Mouse (Mus musculus) natural killer cell, adult 2 months (primary cell): ENCODE measurements around the gene Cacna1c.
A peak's percentile ranks its signal among the peaks of the same experiment; 100 is the strongest.

Experiments used
- DNase-seq, 2 experiments: peaks; one replicate each; pipeline ENCODE4 v3.0.0; 2022; ENCODE audit warnings: low spot score in 2 of 2

Gene Cacna1c

GRCm38 (mm10) chr6:118923926-118924325 is 272.3 kb downstream of the Cacna1c start:
- DNase-seq = no peak

GRCm38 (mm10) chr6:118923212-118923577 is 273.0 kb downstream of the Cacna1c start:
- no peak for DNase-seq

- peak; percentile 18 to 32 for DNase-seq
Observed at GRCm38 (mm10) chr6:118922328-118923211, 273.6 kb downstream of the Cacna1c start.

- no peak for DNase-seq
Observed at GRCm38 (mm10) chr6:118908176-118908575, 288.0 kb downstream of the Cacna1c start.

- no peak for DNase-seq
Observed at GRCm38 (mm10) chr6:118907704-118908103, 288.5 kb downstream of the Cacna1c start.

- DNase-seq = no peak
Observed at GRCm38 (mm10) chr6:118906878-118907277, 289.3 kb downstream of the Cacna1c start.

GRCm38 (mm10) chr6:118899688-118900087 is 296.5 kb downstream of the Cacna1c start:
- no peak for DNase-seq

GRCm38 (mm10) chr6:118897101-118897500 is 299.1 kb downstream of the Cacna1c start:
- DNase-seq = no peak

GRCm38 (mm10) chr6:118894043-118894442 is 302.2 kb downstream of the Cacna1c start:
- no peak for DNase-seq

- DNase-seq = no peak
Observed at GRCm38 (mm10) chr6:118889441-118889840, 306.8 kb downstream of the Cacna1c start.

GRCm38 (mm10) chr6:118887032-118887431 is 309.2 kb downstream of the Cacna1c start:
- DNase-seq = no peak

GRCm38 (mm10) chr6:118884961-118885360 is 311.3 kb downstream of the Cacna1c start:
- DNase-seq = no peak

GRCm38 (mm10) chr6:118884073-118884551 is 312.1 kb downstream of the Cacna1c start:
- no peak for DNase-seq

GRCm38 (mm10) chr6:118876204-118876603 is 320.0 kb downstream of the Cacna1c start:
- no peak for DNase-seq

GRCm38 (mm10) chr6:118870241-118870841 is 325.9 kb downstream of the Cacna1c start:
- DNase-seq = no peak

GRCm38 (mm10) chr6:118867384-118867783 is 328.8 kb downstream of the Cacna1c start:
- no peak for DNase-seq

GRCm38 (mm10) chr6:118866889-118867288 is 329.3 kb downstream of the Cacna1c start:
- no peak for DNase-seq

- DNase-seq = no peak
Observed at GRCm38 (mm10) chr6:118865777-118866380, 330.3 kb downstream of the Cacna1c start.

- DNase-seq = no peak
Observed at GRCm38 (mm10) chr6:118864696-118865620, 331.3 kb downstream of the Cacna1c start.

GRCm38 (mm10) chr6:118862727-118863126 is 333.5 kb downstream of the Cacna1c start:
- no peak for DNase-seq

GRCm38 (mm10) chr6:118862091-118862490 is 334.1 kb downstream of the Cacna1c start:
- DNase-seq = no peak
